Mouse (Mus musculus) effector memory CD4-positive, alpha-beta T cell, adult 7 months (primary cell): ENCODE data around the gene Prepl. TPM values are rescaled to one million over a fixed set of nuclear protein-coding genes. Genes with fewer than 3 reads are reported as not detected.

Experiments
- polyA plus RNA-seq: library from polyadenylated mRNA; unstranded; fragments of 100-300 nt; shearing (Covaris generic); gene quantifications from one replicate; pipeline ENCODE4 v1.2.1, GENCODE M21; 2017

The Prepl gene
- 11.9 TPM for polyA plus RNA-seq

DNA sequence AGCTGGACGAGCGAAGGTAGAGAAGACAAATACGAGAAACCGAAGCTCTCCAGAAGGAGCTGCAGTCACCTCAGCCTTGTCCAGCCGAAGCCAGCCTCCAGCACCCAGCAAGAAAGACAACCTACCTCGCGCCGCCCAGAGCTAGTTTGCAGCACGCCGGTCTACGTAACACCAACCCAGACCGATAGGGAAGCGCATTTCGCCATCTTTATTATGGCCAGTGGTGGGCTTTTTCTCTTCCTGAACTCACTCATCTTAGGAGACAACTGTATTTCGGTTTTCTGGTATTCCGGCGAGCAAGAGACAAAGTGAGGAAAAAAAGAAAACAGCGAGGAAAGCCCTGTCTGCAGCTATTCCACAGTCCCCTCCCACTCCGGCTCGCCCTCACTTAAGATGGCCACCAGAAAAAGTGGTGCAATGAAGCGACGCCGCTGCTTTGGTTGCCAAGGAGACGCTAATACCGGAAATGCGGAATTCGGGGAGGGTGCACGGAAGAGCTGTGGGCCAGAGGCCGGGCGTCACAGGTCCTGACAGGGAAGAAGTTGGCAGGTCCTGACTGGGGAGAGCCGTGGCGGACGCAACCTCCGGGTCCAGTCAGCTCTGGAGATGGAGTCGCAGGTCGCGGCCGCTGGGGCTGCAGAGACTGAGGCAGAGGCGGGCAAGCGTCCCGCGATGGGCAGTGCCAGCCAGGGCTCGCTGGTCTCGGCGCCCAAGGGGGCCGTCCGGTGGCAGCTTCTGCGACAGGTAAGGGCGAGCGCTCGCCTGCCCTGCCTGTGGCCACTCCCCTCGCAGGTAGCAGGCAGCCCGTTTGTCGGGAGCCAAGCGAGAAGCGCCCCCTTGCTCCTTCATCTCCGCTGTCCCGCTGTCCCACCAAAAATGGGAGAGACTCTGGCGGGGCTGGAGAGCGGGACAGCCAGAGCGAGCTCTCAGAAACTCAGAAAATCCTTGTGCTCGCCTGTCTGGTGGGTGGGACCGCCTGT is at the start of gene Prepl, which contains the start of gene Camkmt:
Gene Prepl, minus strand, starts transcription at position 122 of the 980 bp plus-strand sequence.
Gene Camkmt, plus strand, starts transcription at position 433 of the 980 bp plus-strand sequence.

DNA sequence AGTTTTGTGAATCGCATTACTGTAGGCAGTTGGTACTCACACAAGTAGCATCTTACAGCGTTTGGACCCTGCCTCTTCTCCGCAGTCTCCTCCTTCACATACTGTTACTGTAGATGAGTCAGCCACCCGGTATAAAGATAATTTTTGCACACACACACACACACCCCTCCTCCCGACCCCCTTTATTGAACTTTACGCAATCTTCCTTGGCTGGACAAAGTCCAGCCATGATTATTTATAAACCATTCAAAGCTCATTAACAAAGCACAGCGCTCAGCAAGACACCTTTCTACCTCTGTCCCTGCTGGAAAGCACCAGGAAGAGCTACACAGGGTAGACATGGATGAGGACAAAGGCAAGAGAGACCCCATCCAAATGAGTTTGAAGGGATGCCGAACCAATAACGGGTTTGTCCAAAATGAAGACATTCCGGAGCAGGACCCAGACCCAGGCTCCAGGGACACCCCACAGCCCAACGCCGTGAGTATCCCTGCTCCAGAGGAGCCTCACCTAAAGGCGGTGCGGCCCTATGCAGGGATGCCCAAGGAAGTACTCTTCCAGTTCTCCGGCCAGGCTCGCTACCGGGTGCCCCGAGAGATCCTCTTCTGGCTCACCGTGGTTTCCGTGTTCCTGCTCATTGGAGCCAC is 61.8 kb downstream of the Prepl start, which contains the start of gene Slc3a1:
Gene Slc3a1, plus strand, starts transcription at position 284 of the 647 bp plus-strand sequence.

Other genes starting within 250 kb of the Prepl start
- 124 TPM for gene Ppm1b, start 133.5 kb downstream of the Prepl start, polyA plus RNA-seq
- 0.44 TPM for gene Slc3a1, start 61.9 kb downstream of the Prepl start, polyA plus RNA-seq
- gene Camkmt, start 311 bp upstream of the Prepl start, polyA plus RNA-seq = 7.3 TPM